Mouse (Mus musculus): Measurements from ENCODE around the gene Txndc17.
A peak's percentile ranks its signal among the peaks of the same experiment; 100 is the strongest.
"Not testable (repeated sequence)": the region's sequence is repeated elsewhere in the genome, so short reads cannot be mapped to it uniquely, and the experiment has no call there.

The Txndc17 gene

GRCm38 (mm10) chr11:72207204-72207833 is at the start of gene Txndc17, which contains the start of gene 4933427D14Rik:
Txndc17 (plus strand) TSS chr11:72207547.
4933427D14Rik (minus strand) TSS chr11:72207459.
- DNase-seq, result peak; percentile 91

- DNase-seq, result no peak
Observed at GRCm38 (mm10) chr11:72163198-72163597, 44.1 kb upstream of the Txndc17 start.

GRCm38 (mm10) chr11:72169871-72170270 is 37.5 kb upstream of the Txndc17 start:
- DNase-seq, result no peak

GRCm38 (mm10) chr11:72171906-72172305 is 35.4 kb upstream of the Txndc17 start:
- DNase-seq, result not testable (repeated sequence)

GRCm38 (mm10) chr11:72173506-72173905 is 33.8 kb upstream of the Txndc17 start:
- no peak for DNase-seq

- DNase-seq, result no peak
Observed at GRCm38 (mm10) chr11:72174721-72175120, 32.6 kb upstream of the Txndc17 start.

- no peak for DNase-seq
Observed at GRCm38 (mm10) chr11:72175966-72176365, 31.4 kb upstream of the Txndc17 start.

- DNase-seq, result no peak
Observed at GRCm38 (mm10) chr11:72176553-72176952, 30.8 kb upstream of the Txndc17 start.

GRCm38 (mm10) chr11:72180556-72180955 is 26.8 kb upstream of the Txndc17 start:
- no peak for DNase-seq

- DNase-seq, result no peak
Observed at GRCm38 (mm10) chr11:72181136-72181535, 26.2 kb upstream of the Txndc17 start.

GRCm38 (mm10) chr11:72184252-72184651 is 23.1 kb upstream of the Txndc17 start:
- DNase-seq, result peak; percentile 21

- no peak for DNase-seq
Observed at GRCm38 (mm10) chr11:72190857-72191256, 16.5 kb upstream of the Txndc17 start.

- no peak for DNase-seq
Observed at GRCm38 (mm10) chr11:72194259-72194658, 13.1 kb upstream of the Txndc17 start.

GRCm38 (mm10) chr11:72196506-72196905 is 10.8 kb upstream of the Txndc17 start:
- no peak for DNase-seq

- no peak for DNase-seq
Observed at GRCm38 (mm10) chr11:72203440-72203839, 3.9 kb upstream of the Txndc17 start.

GRCm38 (mm10) chr11:72205256-72205655 is 2.1 kb upstream of the Txndc17 start:
- no peak for DNase-seq

GRCm38 (mm10) chr11:72206341-72207203 is 775 bp upstream of the Txndc17 start, which contains the start of gene Gm43951:
Gm43951 (minus strand) TSS chr11:72206840.
- peak; percentile 45 for DNase-seq

- DNase-seq, result no peak
Observed at GRCm38 (mm10) chr11:72207834-72208377, 559 bp downstream of the Txndc17 start.

GRCm38 (mm10) chr11:72214591-72215409 is 7.5 kb downstream of the Txndc17 start:
- peak; percentile 97 for DNase-seq

GRCm38 (mm10) chr11:72215410-72215797 is 8.1 kb downstream of the Txndc17 start, which contains the start of gene Med31:
Med31 (minus strand) TSS chr11:72215592.
- peak; percentile 84 for DNase-seq

- DNase-seq, result no peak
Observed at GRCm38 (mm10) chr11:72217116-72217515, 9.8 kb downstream of the Txndc17 start.

- peak; percentile 81 for DNase-seq
Observed at GRCm38 (mm10) chr11:72221278-72221677, 13.9 kb downstream of the Txndc17 start.

GRCm38 (mm10) chr11:72223414-72223813 is 16.1 kb downstream of the Txndc17 start:
- no peak for DNase-seq
